Comparison of ENCODE assay signal across 11 mouse cellular contexts in genomic region chr10:81556282-81556681, GRCm38 (mm10). TPM values are rescaled to one million over a fixed set of nuclear protein-coding genes. Genes with fewer than 3 reads are reported as not detected.
DNase-seq lines count a peak whose midpoint lies in the region; ATAC-seq and TF ChIP-seq lines count a peak whose summit lies in the region.
"Had no signal": no experiment of that assay in that cellular context is flagged by ENCODE, and none has a peak within 500 bp of the region (broad histone marks: within the 10 kb centered on the region; RNA-seq: fewer than 3 reads in every experiment).

No protein-coding gene starts in this region.

- peaks cover 20% of the 10 kb centered on the region for H3K79me2 ChIP-seq in liver, adult 2 months (ENCODE audit: control insufficient read depth, insufficient read depth, low read length)
- peaks cover 12% of the 10 kb centered on the region; the same call in 1 of the 2 replicates for H3K79me2 ChIP-seq in CH12.LX (replicated peaks; ENCODE audit: control insufficient read depth, extremely low read depth, insufficient read depth, poor library complexity, severe bottlenecking)

- no peak for TF ChIP-seq POLR2A in liver, adult 2 months (IDR thresholded peaks at IDR 0.05; ENCODE audit: extremely low read depth, insufficient read depth, low read length)
- TF ChIP-seq POLR2A in CH12.LX (IDR thresholded peaks at IDR 0.05; ENCODE audit: low read depth, low read length): no peak
- no peak for TF ChIP-seq POLR2A in cortical plate, adult 2 months (IDR thresholded peaks at IDR 0.05; ENCODE audit: extremely low read depth, insufficient read depth, low read length)

- no peak for ATAC-seq in liver, embryonic 11.5 days (replicated peaks; ENCODE audit: low FRiP score)
- ATAC-seq: midbrain, embryonic 16.5 days had no signal

- peak; percentile 50 for TF ChIP-seq CTCF in liver, adult 2 months (IDR thresholded peaks at IDR 0.05; ENCODE audit: low read depth, low read length)
- peak; percentile 38 to 40; a peak in 3 of 4 replicates for TF ChIP-seq CTCF in CH12.LX (conservative IDR thresholded peaks at IDR 0.05 in 1 of 2, IDR thresholded peaks at IDR 0.05 in 1 of 2; ENCODE audit: low read depth in 2 of 2, low read length in 2 of 2)
- TF ChIP-seq CTCF in cortical plate, adult 2 months (IDR thresholded peaks at IDR 0.05; ENCODE audit: extremely low read depth, insufficient read depth, low read length): 0 out of 2 replicates have a peak, but pooled peaks have one; percentile 20

- TF ChIP-seq EP300 in CH12.LX (IDR thresholded peaks at IDR 0.05; ENCODE audit: low read length): no peak

- 81% methylated on average over 3 of the region's 3 CpGs for WGBS in liver, adult 2 months
- WGBS in liver, embryonic 11.5 days: 66% methylated on average over 3 of the region's 3 CpGs

- H3K9me3 ChIP-seq in liver, embryonic 11.5 days (ENCODE audit: control insufficient read depth, low read length): no peaks in the 10 kb centered on the region
- peaks cover 5% of the 10 kb centered on the region for H3K9me3 ChIP-seq in CH12.LX (replicated peaks; ENCODE audit: low read length)
- H3K9me3 ChIP-seq: neural tube, embryonic 15.5 days had no signal

- peak; percentile 37 for DNase-seq in cerebellum, adult 11-12 months
- no peak for DNase-seq in cerebellum, postnatal 36 days
- no peak for DNase-seq in liver, adult 2 months (ENCODE audit: extremely low read depth, low read depth, low spot score)
- no peak for DNase-seq in liver, embryonic 11.5 days (ENCODE audit: low spot score)
- DNase-seq in CH12.LX (ENCODE audit: extremely low read depth): no peak
- DNase-seq in kidney, adult 9 months: no peak
- no peak for DNase-seq in gastrocnemius, postnatal 25 days
- DNase-seq: lung, postnatal 14 days had no signal

- in situ Hi-C loops in CH12.LX (cut with MboI; ENCODE audit: low pct_ligation_motif_present, low pct_unique_long_range_greater_than_20kb, low sequenced_read_pairs): no loop called here

- no peaks in the 10 kb centered on the region for H3K36me3 ChIP-seq in liver, adult 2 months (ENCODE audit: control insufficient read depth, insufficient read depth, low read length)
- H3K36me3 ChIP-seq in liver, embryonic 11.5 days (ENCODE audit: control insufficient read depth, insufficient read depth, low read length): no peaks in the 10 kb centered on the region
- no peaks in the 10 kb centered on the region for H3K36me3 ChIP-seq in CH12.LX (replicated peaks in 1 of 2; ENCODE audit: control insufficient read depth in 1 of 2, insufficient read depth in 1 of 2, low read length in 1 of 2)
- H3K36me3 ChIP-seq: neural tube, embryonic 15.5 days had no signal

- dilution Hi-C loops in CH12.LX (cut with MboI; ENCODE audit: extremely low pct_ligation_motif_present, extremely low pct_unique_long_range_greater_than_20kb, low sequenced_read_pairs): no loop called here

- TF ChIP-seq RAD21 in CH12.LX (IDR thresholded peaks at IDR 0.05; ENCODE audit: low read depth, low read length): no peak

- H3K4me3 ChIP-seq in liver, adult 2 months (ENCODE audit: insufficient read depth, low read depth, low read length): no peak overlapping the region
- no peak overlapping the region for H3K4me3 ChIP-seq in liver, embryonic 11.5 days (ENCODE audit: low read depth, low read length)
- no peak overlapping the region for H3K4me3 ChIP-seq in CH12.LX (replicated peaks in 1 of 3; ENCODE audit: low read depth in 2 of 3, low read length in 2 of 3, poor library complexity in 1 of 3)
- H3K4me3 ChIP-seq in cortical plate, adult 2 months (ENCODE audit: insufficient read depth, low read length): no peak overlapping the region
- H3K4me3 ChIP-seq: neural tube, embryonic 15.5 days had no signal

- H3K4me2 ChIP-seq in liver, embryonic 11.5 days: no peak overlapping the region
- no peak overlapping the region for H3K4me2 ChIP-seq in CH12.LX (ENCODE audit: insufficient read depth, low read depth, poor library complexity, severe bottlenecking)
- H3K4me2 ChIP-seq: neural tube, embryonic 15.5 days had no signal

- no peak overlapping the region for H3K9ac ChIP-seq in liver, adult 2 months (ENCODE audit: low read depth, low read length)
- no peak overlapping the region for H3K9ac ChIP-seq in liver, embryonic 11.5 days (ENCODE audit: low read depth, low read length)
- H3K9ac ChIP-seq in CH12.LX (ENCODE audit: insufficient read depth, low read depth): no peak overlapping the region
- H3K9ac ChIP-seq: neural tube, embryonic 15.5 days had no signal

- H3K27ac ChIP-seq in liver, adult 2 months (replicated peaks; ENCODE audit: insufficient read depth, low read depth, low read length): no peak overlapping the region
- H3K27ac ChIP-seq in liver, embryonic 11.5 days (ENCODE audit: low read depth, low read length): no peak overlapping the region
- H3K27ac ChIP-seq in CH12.LX (ENCODE audit: insufficient read depth, low read depth): no peak overlapping the region
- H3K27ac ChIP-seq in cortical plate, adult 2 months (ENCODE audit: insufficient read depth, low read length): no peak overlapping the region
- H3K27ac ChIP-seq: neural tube, embryonic 15.5 days had no signal

- H3K4me1 ChIP-seq in liver, adult 2 months (ENCODE audit: control insufficient read depth, insufficient read depth, low read length): peaks cover 9% of the 10 kb centered on the region
- peaks cover 15% of the 10 kb centered on the region for H3K4me1 ChIP-seq in liver, embryonic 11.5 days (replicated peaks; ENCODE audit: control insufficient read depth, insufficient read depth, low read length)
- H3K4me1 ChIP-seq in CH12.LX (ENCODE audit: control insufficient read depth in 1 of 2, insufficient read depth in 2 of 2): peaks cover 7 to 40% of the 10 kb centered on the region in 2 experiments
- peaks cover 5% of the 10 kb centered on the region; the same call in 1 of the 2 replicates for H3K4me1 ChIP-seq in cortical plate, adult 2 months (ENCODE audit: control insufficient read depth, insufficient read depth, low read length)

- no peaks in the 10 kb centered on the region for H3K27me3 ChIP-seq in liver, adult 2 months (ENCODE audit: control insufficient read depth, insufficient read depth, low read length)
- no peaks in the 10 kb centered on the region for H3K27me3 ChIP-seq in liver, embryonic 11.5 days (replicated peaks; ENCODE audit: control insufficient read depth, insufficient read depth, low read length)
- peaks cover 33% of the 10 kb centered on the region for H3K27me3 ChIP-seq in CH12.LX (replicated peaks)
- H3K27me3 ChIP-seq: neural tube, embryonic 15.5 days had no signal

TF ChIP-seq in CH12.LX, 34 proteins besides CTCF, POLR2A, EP300 and RAD21 (continues in another document):
- TF ChIP-seq RCOR1 (conservative IDR thresholded peaks at IDR 0.05; ENCODE audit: low read depth, low read length) (no peak), ETS1 (conservative IDR thresholded peaks at IDR 0.05; ENCODE audit: low read depth, low read length) (no peak), POLR2AphosphoS2 (IDR thresholded peaks at IDR 0.05; ENCODE audit: low read depth, low read length) (no peak), PAX5 (IDR thresholded peaks at IDR 0.05; ENCODE audit: low read length) (no peak), USF1 (IDR thresholded peaks at IDR 0.05; ENCODE audit: low read depth, low read length) (no peak), MAZ (IDR thresholded peaks at IDR 0.05; ENCODE audit: low read depth, low read length) (no peak), MXI1 (IDR thresholded peaks at IDR 0.05; ENCODE audit: low read depth, low read length) (no peak)

RNA-seq across cellular contexts. Expression of gene Aes, which starts 3.0 kb away (rescaled TPM):
- 200 and 263 TPM in 2 replicates for total RNA-seq in liver, adult 2 months (2014; rRNA removed)
- polyA plus RNA-seq in liver, adult 2 months (2012; rRNA removed): 1,785 and 2,016 TPM in 2 replicates
- 213 and 229 TPM in 2 replicates for polyA plus RNA-seq in liver, embryonic 11.5 days (2014; fragmentation: Nextera tagmentation; extraction: Ambion mirVana)
- 93.5 and 114 TPM in 2 replicates for total RNA-seq in CH12.LX (2012; rRNA removed)
- total RNA-seq in CH12.LX (2014; rRNA removed): 7.3 and 11.5 TPM in 2 replicates
- 23.4 and 25.1 TPM in 2 replicates for polyA plus RNA-seq in CH12.LX (2012; ENCODE audit: insufficient read length, low read depth)
- polyA plus RNA-seq in cortical plate, adult 2 months (2012; rRNA removed): 897 and 916 TPM in 2 replicates
- total RNA-seq in gastrocnemius, postnatal 25 days (2021): 100 to 1,000 TPM; 845 to 891 TPM

RNA-seq across cellular contexts. Expression of gene Gna11, which starts 11.3 kb away (rescaled TPM):
- 20.7 and 27.3 TPM in 2 replicates for total RNA-seq in liver, adult 2 months (2014; rRNA removed)
- 61.6 and 64.2 TPM in 2 replicates for polyA plus RNA-seq in liver, adult 2 months (2012; rRNA removed)
- polyA plus RNA-seq in liver, embryonic 11.5 days (2014; fragmentation: Nextera tagmentation; extraction: Ambion mirVana): 46.4 and 47.0 TPM in 2 replicates
- total RNA-seq in CH12.LX (2012; rRNA removed) (7.2 and 9.0 TPM in 2 replicates), CH12.LX (2014; rRNA removed) (4.1 and 4.3 TPM in 2 replicates)
- 6.9 and 8.7 TPM in 2 replicates for polyA plus RNA-seq in CH12.LX (2012; ENCODE audit: insufficient read length, low read depth)
- polyA plus RNA-seq in cortical plate, adult 2 months (2012; rRNA removed): 147 and 154 TPM in 2 replicates
- 10 to 100 TPM; 24.8 to 25.9 TPM for total RNA-seq in gastrocnemius, postnatal 25 days (2021)

RNA-seq across cellular contexts. Expression of gene Tle2, which starts 18.1 kb away (rescaled TPM):
- total RNA-seq in liver, adult 2 months (2014; rRNA removed): 3.0 and 7.2 TPM in 2 replicates
- 35.4 and 56.0 TPM in 2 replicates for polyA plus RNA-seq in liver, adult 2 months (2012; rRNA removed)
- 5.1 and 6.9 TPM in 2 replicates for polyA plus RNA-seq in liver, embryonic 11.5 days (2014; fragmentation: Nextera tagmentation; extraction: Ambion mirVana)
- total RNA-seq in CH12.LX (2012; rRNA removed) (0.30 TPM in 1 of 2 replicates, not detected in the other), CH12.LX (2014; rRNA removed) (not detected in 2 replicates)
- polyA plus RNA-seq in CH12.LX (2012; ENCODE audit: insufficient read length, low read depth): 0.29 TPM in 1 of 2 replicates, not detected in the other
- 97.8 and 112 TPM in 2 replicates for polyA plus RNA-seq in cortical plate, adult 2 months (2012; rRNA removed)
- total RNA-seq in gastrocnemius, postnatal 25 days (2021): 1 to 10 TPM; 5.3 to 6.2 TPM

RNA-seq across cellular contexts. Expression of gene Gna15, which starts 32.3 kb away (rescaled TPM):
- 0.94 and 1.1 TPM in 2 replicates for total RNA-seq in liver, adult 2 months (2014; rRNA removed)
- 0.31 and 0.64 TPM in 2 replicates for polyA plus RNA-seq in liver, adult 2 months (2012; rRNA removed)
- polyA plus RNA-seq in liver, embryonic 11.5 days (2014; fragmentation: Nextera tagmentation; extraction: Ambion mirVana): 10.1 and 11.3 TPM in 2 replicates
- 9.9 and 10.0 TPM in 2 replicates for total RNA-seq in CH12.LX (2012; rRNA removed)
- 5.2 and 5.5 TPM in 2 replicates for total RNA-seq in CH12.LX (2014; rRNA removed)
- polyA plus RNA-seq in CH12.LX (2012; ENCODE audit: insufficient read length, low read depth): 4.9 and 5.2 TPM in 2 replicates
- 3.4 and 3.9 TPM in 2 replicates for polyA plus RNA-seq in cortical plate, adult 2 months (2012; rRNA removed)
- under 1 TPM; 0.36 to 0.62 TPM for total RNA-seq in gastrocnemius, postnatal 25 days (2021)

RNA-seq across cellular contexts. Expression of gene Tle6, which starts 44.6 kb away (rescaled TPM):
- 0.94 and 1.6 TPM in 2 replicates for total RNA-seq in liver, adult 2 months (2014; rRNA removed)
- polyA plus RNA-seq in liver, adult 2 months (2012; rRNA removed): 3.5 and 4.2 TPM in 2 replicates
- 13.2 and 16.7 TPM in 2 replicates for polyA plus RNA-seq in liver, embryonic 11.5 days (2014; fragmentation: Nextera tagmentation; extraction: Ambion mirVana)
- 1.2 and 1.3 TPM in 2 replicates for total RNA-seq in CH12.LX (2012; rRNA removed)
- total RNA-seq in CH12.LX (2014; rRNA removed): 0.30 and 1.2 TPM in 2 replicates
- polyA plus RNA-seq in CH12.LX (2012; ENCODE audit: insufficient read length, low read depth): 0.39 and 0.63 TPM in 2 replicates
- 21.2 and 25.3 TPM in 2 replicates for polyA plus RNA-seq in cortical plate, adult 2 months (2012; rRNA removed)
- 1 to 10 TPM; 3.9 to 6.8 TPM for total RNA-seq in gastrocnemius, postnatal 25 days (2021)
